Mouse (Mus musculus) right cerebral cortex, postnatal 10 days (tissue): ENCODE data around the gene Slc9b2.

ENCODE experiments used
- DNase-seq, 2 experiments: peaks; one replicate each; pipeline ENCODE4 v3.0.0; 2021; ENCODE audit warnings: low spot score in 2 of 2

The Slc9b2 gene

GRCm38 (mm10) chr3:135312916-135313491, 5.5 kb downstream of the Slc9b2 start:
- no peak for DNase-seq

- peak in 1 of 2 experiments; percentile 30 for DNase-seq
Measured at GRCm38 (mm10) chr3:135313727-135314126, 6.2 kb downstream of the Slc9b2 start.

GRCm38 (mm10) chr3:135314811-135315210, 7.3 kb downstream of the Slc9b2 start:
- no peak for DNase-seq

GRCm38 (mm10) chr3:135315720-135316425, 8.4 kb downstream of the Slc9b2 start:
- DNase-seq = no peak

- DNase-seq = no peak
Measured at GRCm38 (mm10) chr3:135318331-135318730, 10.8 kb downstream of the Slc9b2 start.

GRCm38 (mm10) chr3:135324354-135324753, 16.9 kb downstream of the Slc9b2 start:
- peak; percentile 50 to 57 for DNase-seq

GRCm38 (mm10) chr3:135327176-135327575, 19.7 kb downstream of the Slc9b2 start:
- no peak for DNase-seq

GRCm38 (mm10) chr3:135327601-135328000, 20.1 kb downstream of the Slc9b2 start:
- no peak for DNase-seq

- DNase-seq = peak; percentile 33 to 35
Measured at GRCm38 (mm10) chr3:135328560-135328959, 21.1 kb downstream of the Slc9b2 start.

- no peak for DNase-seq
Measured at GRCm38 (mm10) chr3:135332691-135333090, 25.2 kb downstream of the Slc9b2 start.

- DNase-seq = no peak
Measured at GRCm38 (mm10) chr3:135333763-135334162, 26.3 kb downstream of the Slc9b2 start.

- DNase-seq = no peak
Measured at GRCm38 (mm10) chr3:135347739-135348264, 40.3 kb downstream of the Slc9b2 start, which contains the start of gene Slc9b1. TSS of gene Slc9b1 (plus strand) at chr3:135348029.

- DNase-seq = no peak
Measured at GRCm38 (mm10) chr3:135349022-135349421, 41.5 kb downstream of the Slc9b2 start.

GRCm38 (mm10) chr3:135351857-135352256, 44.4 kb downstream of the Slc9b2 start:
- DNase-seq = no peak

- no peak for DNase-seq
Measured at GRCm38 (mm10) chr3:135357394-135357793, 49.9 kb downstream of the Slc9b2 start.

GRCm38 (mm10) chr3:135375836-135376235, 68.3 kb downstream of the Slc9b2 start:
- no peak for DNase-seq

GRCm38 (mm10) chr3:135377445-135377844, 69.9 kb downstream of the Slc9b2 start:
- DNase-seq = no peak

GRCm38 (mm10) chr3:135379868-135380267, 72.4 kb downstream of the Slc9b2 start:
- no peak for DNase-seq

GRCm38 (mm10) chr3:135393186-135393585, 85.7 kb downstream of the Slc9b2 start:
- no peak for DNase-seq
